Mouse (Mus musculus): Measurements from ENCODE around the gene Birc7. TPM values are rescaled to one million over a fixed set of nuclear protein-coding genes. Genes with fewer than 3 reads are reported as not detected.

The Birc7 gene
- total RNA-seq, 2 experiments from 2014 or later: not detected

DNA sequence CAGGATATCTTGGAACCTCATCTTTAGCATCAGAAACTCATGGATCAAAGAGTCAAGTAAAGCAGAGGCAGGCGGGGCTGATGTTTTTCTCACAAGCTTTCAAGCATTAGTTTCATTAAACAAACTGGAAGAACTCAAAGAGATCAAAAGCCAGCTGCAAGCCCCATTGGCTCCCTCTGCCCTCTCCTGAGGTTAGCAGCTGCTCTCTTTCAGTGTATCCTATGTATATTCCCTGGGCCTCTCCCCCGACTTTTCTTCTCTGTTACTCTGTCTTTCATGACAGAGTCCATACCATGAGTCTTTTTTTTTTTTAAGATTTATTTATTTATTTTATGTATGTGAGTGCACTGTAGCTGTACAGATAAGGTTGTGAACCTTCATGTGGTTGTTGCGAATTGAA is 31.4 kb downstream of the Birc7 start:
- H3K4me3 ChIP-seq: no peak overlapping the region
- no peak overlapping the region for H3K27ac ChIP-seq
- DNase-seq (ENCODE audit: low spot score in 2 of 2): no peak
- no peak for TF ChIP-seq CTCF (conservative IDR thresholded peaks at IDR 0.05)

GRCm38 (mm10) chr2:180962616-180963308 is 33.9 kb downstream of the Birc7 start:
- H3K27ac ChIP-seq: no peak overlapping the region
- no peak overlapping the region for H3K4me3 ChIP-seq
- TF ChIP-seq CTCF (conservative IDR thresholded peaks at IDR 0.05): no peak
- DNase-seq (ENCODE audit: low spot score in 2 of 2): no peak

GRCm38 (mm10) chr2:180963956-180964355 is 35.1 kb downstream of the Birc7 start:
- peak; percentile 98 for TF ChIP-seq CTCF (conservative IDR thresholded peaks at IDR 0.05)
- peak in 1 of 2 experiments; percentile 78 for DNase-seq (ENCODE audit: low spot score in 2 of 2)
- Histone ChIP-seq H3K27ac (peak overlapping the region; percentile 16; the same call in 1 of the 2 replicates), H3K4me3 (no peak overlapping the region)

- Histone ChIP-seq H3K4me3 (peak overlapping the region; percentile 71), H3K27ac (peak overlapping the region; percentile 96)
- peak; percentile 76 for TF ChIP-seq CTCF (conservative IDR thresholded peaks at IDR 0.05)
- DNase-seq (ENCODE audit: low spot score in 2 of 2): peak in 1 of 2 experiments; percentile 33
These were observed 37.5 kb downstream of the Birc7 start for GRCm38 (mm10) chr2:180966092-180966882.

GRCm38 (mm10) chr2:180967010-180967763 is 38.4 kb downstream of the Birc7 start, which contains the start of gene Arfgap1:
TSS of gene Arfgap1 (plus strand) at chr2:180967225.
- Histone ChIP-seq H3K27ac (peak within 1 kb of the TSS; percentile 96), H3K4me3 (peak within 1 kb of the TSS; percentile 71)
- peak; percentile 92 for DNase-seq (ENCODE audit: low spot score in 2 of 2)
- no peak; the same call in 1 of the 2 replicates for TF ChIP-seq CTCF (conservative IDR thresholded peaks at IDR 0.05)

GRCm38 (mm10) chr2:180981133-180981532 is 52.3 kb downstream of the Birc7 start:
- Histone ChIP-seq H3K4me3 (no peak overlapping the region), H3K27ac (no peak overlapping the region)
- no peak for TF ChIP-seq CTCF (conservative IDR thresholded peaks at IDR 0.05)
- no peak for DNase-seq (ENCODE audit: low spot score in 2 of 2)

Small RNA genes lying within 50 kb of the gene (microRNA-seq; reads per million reads assigned to microRNA genes)
- 0.55 to 1.6 reads per million in 2 experiments for gene Mir124a-3

Other genes starting within 250 kb of the Birc7 start
- gene Dido1, start 219.0 kb upstream of the Birc7 start, total RNA-seq (2021): 10 to 100 TPM; 58.3 to 60.7 TPM
- gene Gid8, start 218.9 kb upstream of the Birc7 start, total RNA-seq (2021): 10 to 100 TPM; 57.5 to 60.0 TPM
- gene Slc17a9, start 203.8 kb upstream of the Birc7 start, total RNA-seq (2021): under 1 TPM; 0.64 to 0.77 TPM
- gene Bhlhe23, start 152.1 kb upstream of the Birc7 start, total RNA-seq (2021): not detected
- 10 to 100 TPM; 54.1 to 54.2 TPM for gene Ythdf1, start 8.1 kb upstream of the Birc7 start, total RNA-seq (2021)
- gene Nkain4, start 25.7 kb downstream of the Birc7 start, total RNA-seq (2021): 10 to 100 TPM; 54.3 to 55.1 TPM
- gene Arfgap1, start 38.2 kb downstream of the Birc7 start, total RNA-seq (2021): 100 to 1,000 TPM; 139 to 144 TPM
- gene Col20a1, start 57.5 kb downstream of the Birc7 start, total RNA-seq (2021): 1 to 10 TPM; 2.7 to 5.4 TPM
- gene Chrna4, start 114.5 kb downstream of the Birc7 start, total RNA-seq (2021): 10 to 100 TPM; 14.1 to 15.7 TPM
- 100 to 1,000 TPM; 327 to 335 TPM for gene Kcnq2, start 206.3 kb downstream of the Birc7 start, total RNA-seq (2021)
- gene Eef1a2, start 228.0 kb downstream of the Birc7 start, total RNA-seq (2021): 1,000 to 10,000 TPM; 1,145 to 1,175 TPM

Data from layer of hippocampus, adult 2 months (tissue).